Mouse (Mus musculus) lung, postnatal 36 days (tissue): ENCODE data around the gene Kcnma1.

Experiments
- DNase-seq: peaks from one replicate; pipeline ENCODE4 v3.0.0; 2022; ENCODE audit warnings: mixed read lengths

The Kcnma1 gene

DNA sequence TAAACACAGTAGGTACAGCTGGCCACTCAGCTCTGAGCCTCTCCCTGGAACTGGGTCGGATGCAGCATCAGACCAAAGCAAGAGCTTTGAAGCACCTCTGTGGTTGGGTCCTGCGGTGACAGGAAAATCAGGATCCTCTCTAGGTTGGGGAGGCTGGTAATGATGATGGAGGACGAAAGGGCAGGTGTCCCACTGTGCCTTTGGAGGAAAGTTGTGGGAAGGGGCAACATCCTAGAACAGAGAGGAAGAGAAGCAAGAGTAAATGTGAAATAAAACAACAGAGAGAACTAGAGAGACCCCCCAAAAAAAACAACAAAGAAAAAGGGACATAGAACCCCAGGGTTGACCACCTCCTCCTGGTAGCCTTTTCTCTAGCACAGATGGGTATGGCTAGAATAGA, at the start of gene Kcnma1:
Gene Kcnma1, minus strand, starts transcription at position 101 of the 400 bp plus-strand sequence.
- no peak for DNase-seq

DNA sequence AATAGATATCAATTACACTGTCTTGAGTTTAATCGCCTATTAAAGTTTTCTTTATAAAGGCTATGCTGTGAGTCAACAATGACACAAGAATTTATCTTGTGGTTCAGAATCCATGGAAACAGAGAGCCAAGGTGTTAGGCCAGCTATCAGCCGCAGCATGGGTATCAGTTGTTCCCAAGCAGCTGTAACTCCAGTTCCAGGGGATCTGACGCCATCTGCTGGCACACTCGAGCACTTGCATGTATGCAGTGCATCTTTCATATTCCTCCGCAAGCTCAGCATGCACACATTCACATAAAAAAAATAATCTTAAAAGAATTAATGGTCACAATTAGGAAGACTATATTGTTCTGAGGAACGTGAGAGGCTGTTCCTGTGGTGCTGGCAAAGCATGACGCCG, 45.5 kb upstream of the Kcnma1 start:
- DNase-seq: peak; percentile 51

DNA sequence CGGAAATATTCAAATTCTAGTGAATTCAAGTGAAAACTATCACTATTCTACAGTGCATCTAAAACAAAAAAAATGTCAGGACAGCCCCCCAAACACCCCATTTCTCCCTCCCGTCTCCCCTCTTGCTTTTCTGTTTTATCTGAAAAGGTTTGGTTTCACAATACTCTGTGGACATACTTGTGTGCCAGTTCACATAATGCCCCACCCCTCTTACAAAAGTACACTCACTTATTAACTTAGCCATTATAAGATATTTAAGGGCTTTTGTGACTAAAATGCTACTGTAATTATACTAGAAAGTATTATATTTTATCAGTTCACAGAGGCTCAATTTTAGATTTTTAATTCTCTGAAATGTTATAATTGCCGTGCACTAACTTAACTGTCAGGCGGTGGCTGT, 45.0 kb upstream of the Kcnma1 start:
- no peak for DNase-seq

DNA sequence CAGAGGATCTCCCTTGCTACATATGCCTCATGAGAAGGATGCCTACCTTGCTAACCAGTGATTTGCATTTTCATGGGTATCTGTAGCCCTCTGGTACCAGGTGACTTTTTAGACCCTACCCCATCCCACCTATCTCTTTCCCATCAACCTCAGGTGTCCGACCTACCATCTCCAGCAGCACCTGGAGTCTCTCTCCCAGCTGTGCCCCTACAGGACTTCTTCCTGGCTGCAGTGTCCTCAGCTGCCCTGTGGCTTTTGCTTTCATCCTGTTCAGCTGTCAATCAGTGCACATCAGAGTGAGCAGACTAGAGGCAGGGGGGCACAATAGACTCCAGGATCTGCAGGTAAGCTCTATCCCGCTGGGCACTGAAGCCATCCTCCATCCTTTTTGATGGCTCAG, 37.5 kb upstream of the Kcnma1 start:
- DNase-seq: no peak

DNA sequence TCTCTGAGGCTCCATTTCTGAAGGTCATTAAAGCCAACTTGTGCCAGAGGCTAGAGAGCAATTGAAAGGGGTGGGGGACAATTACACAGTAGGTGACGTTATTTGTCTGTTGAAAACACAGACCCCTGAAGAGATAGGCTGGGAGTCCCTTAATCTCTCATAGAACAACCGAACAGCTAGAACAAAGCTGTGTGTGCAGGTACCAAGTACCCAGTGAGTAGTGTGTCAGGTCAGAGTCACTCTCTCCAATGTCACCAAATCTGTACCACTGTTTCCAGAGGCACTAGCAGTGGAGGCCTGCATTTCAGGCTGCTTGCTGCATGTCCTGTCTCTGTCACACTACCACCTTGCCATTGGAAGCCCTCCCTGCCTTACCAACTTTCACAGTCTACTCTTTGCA, 22.3 kb upstream of the Kcnma1 start:
- DNase-seq: no peak

DNA sequence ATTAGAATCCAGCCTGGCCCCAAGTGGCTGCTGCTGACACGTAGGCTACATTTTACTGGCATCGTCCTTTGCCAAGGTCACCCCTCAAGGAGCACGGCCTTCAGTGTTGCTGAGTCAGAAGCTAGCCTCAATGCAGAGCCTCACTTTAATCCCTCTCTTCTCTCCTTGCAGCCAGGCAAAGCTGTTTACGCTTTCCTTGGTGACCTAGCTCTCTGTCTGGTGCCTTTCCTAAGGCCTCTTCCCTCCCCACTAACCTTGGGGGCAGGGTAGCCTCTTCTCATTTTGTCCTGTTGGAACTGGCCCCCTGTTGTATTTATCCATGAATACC, 21.9 kb upstream of the Kcnma1 start:
- DNase-seq: peak; percentile 7

DNA sequence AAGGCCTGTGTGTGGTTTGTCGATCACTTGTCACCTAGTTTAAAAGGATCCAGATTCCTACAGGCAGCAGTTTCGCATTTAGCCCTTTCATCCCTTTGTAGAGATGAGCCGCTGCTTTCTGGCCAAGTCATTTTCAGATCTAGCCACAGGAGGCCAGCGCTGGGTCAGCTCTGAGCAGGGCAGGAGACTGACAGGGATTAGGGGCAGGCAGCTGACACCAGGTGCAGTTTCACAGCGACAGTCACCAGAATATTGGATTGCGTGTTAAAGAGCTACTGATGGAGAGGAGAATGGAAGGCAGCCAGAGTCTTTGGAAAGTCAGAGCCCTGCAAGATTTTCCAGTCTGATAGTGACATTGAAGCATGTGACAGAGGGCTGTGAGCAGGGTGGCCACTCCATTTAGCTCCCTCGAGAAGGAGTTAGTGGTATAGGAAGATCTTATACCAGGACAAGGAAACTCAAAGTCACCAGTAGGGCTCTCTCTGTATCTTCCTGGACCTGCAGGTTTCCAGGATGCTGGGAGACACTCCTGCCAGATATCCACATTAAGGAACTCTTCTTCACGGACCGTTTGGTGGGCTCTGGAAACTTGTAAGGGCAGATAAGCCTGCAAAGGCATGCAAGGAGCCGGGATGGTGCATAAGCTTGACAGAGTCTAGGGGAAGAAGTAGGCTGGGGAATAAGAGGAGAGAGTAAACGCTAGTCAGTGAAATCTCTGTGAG, 21.4 kb upstream of the Kcnma1 start:
- DNase-seq: no peak

DNA sequence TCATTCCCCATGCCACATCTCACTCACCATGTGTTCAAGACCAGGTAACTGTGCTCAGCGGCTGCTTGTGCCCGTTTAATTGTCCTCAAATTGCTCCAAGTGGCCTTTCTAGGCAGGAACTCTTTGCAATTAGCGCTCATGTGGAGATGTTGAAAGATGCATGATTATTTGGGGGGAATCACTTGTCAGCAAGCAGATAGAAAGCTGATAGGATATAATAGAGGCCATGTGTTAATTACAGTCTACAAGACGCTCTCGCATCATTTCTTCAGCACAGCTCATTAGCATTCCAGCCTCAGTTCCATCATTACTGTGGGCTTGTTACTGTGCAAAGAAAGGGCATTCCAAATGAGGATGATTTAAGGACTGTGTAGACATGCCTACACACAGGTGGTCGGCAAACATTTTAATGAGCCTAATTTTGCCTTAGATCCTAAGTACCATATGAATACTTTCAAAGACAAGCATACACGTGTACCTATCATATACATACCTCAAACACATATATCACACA, 18.6 kb upstream of the Kcnma1 start:
- DNase-seq: no peak

DNA sequence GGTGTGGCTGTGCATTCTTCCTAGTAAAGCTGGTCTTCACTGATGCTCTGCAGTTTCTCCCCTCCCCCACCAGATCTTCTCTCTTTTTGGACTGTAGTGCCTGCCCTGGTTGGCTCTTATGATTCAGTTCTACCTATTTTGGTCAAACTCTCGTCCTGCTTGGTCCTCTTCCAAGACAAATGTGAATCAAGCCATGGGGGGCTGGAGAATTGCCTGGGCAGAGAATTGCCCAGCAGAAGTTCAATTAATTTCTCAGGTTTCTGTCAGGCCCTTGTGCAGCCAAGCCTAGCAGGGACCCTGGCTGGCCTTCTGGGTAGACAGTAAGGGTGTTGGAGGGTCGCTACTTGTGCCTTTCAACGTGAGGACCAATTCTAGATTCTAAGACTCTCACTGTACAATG, 17.9 kb upstream of the Kcnma1 start:
- DNase-seq: no peak

DNA sequence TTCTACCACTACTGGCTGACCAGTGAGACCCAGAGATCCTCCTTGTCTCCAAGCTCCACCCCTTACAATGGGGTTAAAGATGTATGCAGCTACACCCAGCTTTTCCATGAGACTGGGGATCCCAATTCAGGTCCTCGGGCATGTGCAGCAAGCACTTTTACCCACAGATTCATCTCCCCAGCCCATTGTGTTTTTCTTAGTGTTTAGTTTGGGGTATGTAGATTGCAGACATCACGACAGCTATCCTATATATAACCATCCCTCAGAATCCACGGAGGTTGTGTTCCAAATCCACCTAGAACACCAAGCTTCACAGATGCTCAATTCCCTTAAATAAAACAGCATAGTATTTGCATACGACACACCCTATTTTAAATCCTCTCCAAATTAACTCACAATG, 6.4 kb upstream of the Kcnma1 start:
- no peak for DNase-seq

DNA sequence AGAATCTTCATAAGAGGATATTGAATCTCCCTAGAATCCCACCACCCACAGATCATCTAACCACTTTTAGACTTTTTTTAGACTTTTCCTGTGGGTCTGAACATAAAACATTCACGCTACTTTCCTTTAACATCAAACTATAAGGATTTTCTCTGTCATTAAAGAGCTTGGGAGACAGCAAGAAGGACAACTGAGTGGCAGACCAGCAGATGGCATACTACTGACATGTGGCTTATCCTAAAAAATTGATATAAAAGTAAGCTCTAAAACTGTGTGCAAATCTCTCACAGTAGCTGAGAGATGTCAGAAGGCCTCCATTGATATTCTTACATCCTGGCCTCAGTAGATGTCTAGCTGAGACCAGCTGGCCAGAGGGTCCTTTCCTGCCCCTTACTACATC, 4.3 kb downstream of the Kcnma1 start:
- no peak for DNase-seq

DNA sequence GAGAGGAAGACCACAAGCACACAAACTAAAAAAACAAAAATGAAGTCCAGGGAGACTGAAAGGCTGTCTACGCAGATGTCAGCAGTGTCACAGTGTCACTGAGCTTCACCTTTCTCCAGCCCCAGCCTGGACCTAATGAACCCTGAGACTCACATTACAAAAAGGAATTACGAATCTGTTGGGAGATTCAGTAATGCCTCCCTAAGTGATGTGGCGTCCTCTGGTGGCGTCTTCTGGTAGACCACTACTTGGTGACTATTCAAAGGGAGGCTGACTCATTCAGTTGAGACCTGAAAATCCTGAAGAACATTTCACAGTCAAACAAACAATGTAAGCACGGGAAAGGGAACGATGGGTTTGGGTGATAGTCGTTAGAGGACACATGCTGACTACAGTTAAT, 6.0 kb downstream of the Kcnma1 start:
- DNase-seq: peak; percentile 75

DNA sequence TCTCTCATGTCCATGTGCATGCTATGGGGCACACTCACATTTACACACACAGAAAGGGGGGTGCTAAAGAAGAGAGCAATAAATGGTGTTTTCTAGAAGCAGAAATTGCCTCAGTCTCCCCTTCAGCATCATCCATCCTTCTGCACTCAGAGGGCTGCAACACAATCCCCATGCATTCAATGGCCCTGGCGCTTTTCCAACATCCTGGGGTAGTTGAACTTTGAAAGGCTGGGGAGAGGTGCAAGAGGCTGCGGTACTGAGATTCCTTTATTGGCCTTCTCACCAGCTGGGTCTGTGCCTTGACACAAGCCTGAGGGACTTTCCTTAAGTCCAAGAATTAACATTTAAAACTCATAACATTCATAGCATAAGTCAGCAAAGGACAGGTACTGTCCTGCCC, 8.0 kb downstream of the Kcnma1 start:
- DNase-seq: no peak

DNA sequence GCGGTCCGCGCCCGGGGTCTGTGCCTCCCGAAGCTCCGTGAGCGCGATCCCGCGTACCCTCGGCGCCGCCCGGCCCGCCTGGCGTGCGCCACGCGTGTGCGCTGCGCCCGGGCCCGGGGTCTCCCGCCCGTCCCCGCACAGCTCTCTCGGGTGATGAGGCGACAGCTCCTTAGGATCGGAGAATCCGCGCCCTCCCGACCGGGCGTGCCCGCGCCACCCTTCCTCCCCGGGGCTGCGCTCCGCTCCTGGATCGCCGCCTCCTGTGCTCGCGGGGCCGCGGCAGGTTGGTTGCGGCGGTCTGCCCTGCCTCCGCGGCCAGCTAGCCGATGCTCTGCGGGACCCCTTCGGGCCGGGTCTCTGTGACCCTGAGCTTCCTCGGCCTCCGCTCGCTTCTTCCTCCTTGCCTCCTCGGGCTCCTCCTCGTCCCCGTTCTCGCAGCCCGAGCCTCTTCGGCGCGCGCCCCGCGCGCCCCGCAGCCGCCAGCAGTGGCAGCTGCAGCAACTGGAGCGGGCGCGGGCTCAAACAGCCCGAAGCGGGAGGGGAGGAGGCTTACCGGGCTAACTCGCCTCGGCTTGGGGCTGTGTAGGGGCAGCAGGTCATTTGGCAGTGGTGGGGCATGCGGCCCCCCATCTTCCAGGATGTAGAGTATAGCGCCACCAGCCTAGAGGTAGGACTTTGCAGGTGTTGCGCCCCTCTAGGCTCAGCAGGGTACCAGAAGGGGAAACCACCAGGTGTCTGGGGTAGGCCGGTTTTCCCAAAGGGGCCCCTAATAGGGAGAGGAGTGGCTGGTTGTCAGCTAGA, 9.6 kb downstream of the Kcnma1 start:
- no peak for DNase-seq

DNA sequence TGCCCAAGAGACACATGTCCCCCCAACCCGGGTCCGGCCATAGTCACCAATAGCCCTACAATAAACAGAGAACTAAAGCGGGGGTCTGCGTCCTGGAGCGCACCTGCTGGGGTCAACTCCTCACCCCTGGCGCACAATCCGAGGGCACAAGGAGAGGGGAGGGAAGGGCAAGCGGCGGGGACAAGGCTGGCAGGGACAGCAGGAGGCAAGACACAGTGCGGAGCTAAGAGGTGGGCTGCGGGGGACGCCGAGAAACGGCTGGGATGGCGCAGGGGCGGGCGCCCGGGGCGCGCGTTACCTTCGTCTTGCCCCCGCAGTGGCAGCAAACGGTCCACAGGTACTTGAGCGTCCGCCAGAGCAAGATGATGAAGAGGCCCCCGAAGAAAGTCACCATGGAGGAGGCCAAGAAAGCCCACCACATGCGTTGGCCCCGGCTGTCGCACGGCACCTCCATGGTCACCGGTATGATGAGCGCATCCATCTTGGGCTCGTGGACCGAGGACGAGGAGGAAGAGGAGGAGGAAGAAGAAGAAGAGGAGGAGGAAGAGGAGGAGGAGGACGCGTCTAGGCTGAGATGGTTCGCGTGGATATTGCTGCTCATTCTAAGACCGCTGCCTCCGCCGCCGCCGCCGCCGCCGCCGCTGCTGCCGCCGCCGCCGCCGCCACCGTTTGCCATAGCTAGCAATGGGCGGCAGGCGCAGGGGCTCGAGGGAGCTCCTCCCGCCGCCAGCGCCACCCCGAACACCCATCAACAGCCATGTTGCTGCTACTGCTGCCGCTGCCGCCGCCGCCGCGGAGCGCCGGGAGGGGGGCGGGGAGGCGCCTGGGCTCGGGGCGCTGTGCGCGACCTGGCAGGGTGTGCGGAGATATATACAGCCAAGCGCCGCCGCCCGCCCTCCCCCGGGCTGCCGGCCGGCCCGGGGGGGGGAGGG, 10.6 kb downstream of the Kcnma1 start:
- peak; percentile 1 for DNase-seq

DNA sequence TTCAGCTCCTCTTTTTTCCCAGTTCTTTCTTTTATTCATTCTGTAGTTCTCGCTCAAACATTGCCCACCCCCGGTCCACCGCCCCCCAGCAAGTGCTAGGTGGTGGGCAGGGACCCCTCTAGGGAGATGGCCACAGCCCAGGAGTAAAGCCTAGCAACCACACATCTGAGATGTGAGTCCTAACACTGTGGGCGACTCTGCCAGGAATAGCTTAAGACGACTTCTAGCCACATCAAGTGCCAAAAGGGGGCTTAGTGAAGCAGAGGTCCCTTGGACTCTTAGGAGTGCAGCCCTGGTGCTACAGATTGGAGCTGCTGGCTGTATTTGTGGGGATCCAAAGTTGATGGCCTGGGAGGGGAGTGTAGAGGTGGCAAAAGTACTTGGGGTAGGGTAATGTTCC, 11.6 kb downstream of the Kcnma1 start:
- no peak for DNase-seq

DNA sequence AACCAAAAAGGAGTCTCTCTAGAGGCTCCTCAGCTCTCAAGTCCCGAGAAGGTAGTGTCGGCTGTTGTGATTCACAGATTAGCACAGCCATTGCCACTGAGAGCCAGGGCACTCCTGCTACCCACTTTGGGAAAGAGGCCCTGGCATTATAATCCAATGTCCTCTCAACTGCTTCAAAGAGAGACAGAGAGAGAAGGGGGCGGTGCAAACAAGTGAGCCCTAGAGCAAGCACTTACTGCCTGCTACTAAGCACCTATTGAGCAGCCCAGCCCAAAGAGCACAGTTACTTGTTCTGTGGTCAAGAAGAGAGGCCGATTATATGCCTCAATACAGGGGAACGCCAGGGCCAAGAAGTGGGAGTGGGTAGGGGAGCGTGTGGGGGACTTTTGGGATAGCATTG, 16.4 kb downstream of the Kcnma1 start:
- DNase-seq: peak; percentile 66

DNA sequence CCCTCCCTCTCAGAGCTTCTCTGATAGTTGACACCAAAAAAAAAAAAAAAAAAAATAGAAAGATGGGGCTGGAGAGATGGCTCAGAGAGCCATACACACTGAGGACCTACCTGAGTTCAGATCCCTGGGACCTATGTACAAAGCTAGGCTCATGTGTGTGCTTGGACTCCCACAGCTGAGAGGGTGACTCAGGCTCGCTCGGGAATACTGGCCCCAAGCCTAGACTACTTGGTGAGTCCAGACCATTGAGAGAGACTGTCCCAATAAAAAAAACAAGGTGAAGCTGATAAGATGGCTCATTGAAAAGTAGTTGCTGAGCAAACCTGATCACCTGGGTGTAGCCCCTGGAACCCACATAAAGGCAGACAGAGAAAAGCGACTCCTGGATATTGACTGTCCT, 18.5 kb downstream of the Kcnma1 start:
- no peak for DNase-seq

DNA sequence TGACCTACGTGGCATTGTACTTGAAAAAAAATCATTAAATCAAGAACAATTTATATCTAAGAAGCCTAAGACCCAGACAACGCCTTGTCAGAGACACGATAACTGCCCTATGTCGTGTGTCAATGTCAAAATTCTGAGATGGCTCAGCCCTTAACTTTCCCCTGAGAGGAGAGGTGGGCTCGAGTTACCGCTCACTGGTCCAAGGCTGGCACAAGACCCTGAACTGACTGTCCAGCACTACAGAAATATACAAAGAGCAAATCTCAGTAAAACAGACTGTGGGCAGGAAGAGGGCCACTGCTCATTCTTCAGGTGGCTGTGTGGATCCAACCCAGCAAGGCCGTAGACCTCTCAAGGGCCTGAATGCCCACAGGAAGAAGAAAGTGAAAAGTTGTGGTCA, 23.4 kb downstream of the Kcnma1 start:
- no peak for DNase-seq

DNA sequence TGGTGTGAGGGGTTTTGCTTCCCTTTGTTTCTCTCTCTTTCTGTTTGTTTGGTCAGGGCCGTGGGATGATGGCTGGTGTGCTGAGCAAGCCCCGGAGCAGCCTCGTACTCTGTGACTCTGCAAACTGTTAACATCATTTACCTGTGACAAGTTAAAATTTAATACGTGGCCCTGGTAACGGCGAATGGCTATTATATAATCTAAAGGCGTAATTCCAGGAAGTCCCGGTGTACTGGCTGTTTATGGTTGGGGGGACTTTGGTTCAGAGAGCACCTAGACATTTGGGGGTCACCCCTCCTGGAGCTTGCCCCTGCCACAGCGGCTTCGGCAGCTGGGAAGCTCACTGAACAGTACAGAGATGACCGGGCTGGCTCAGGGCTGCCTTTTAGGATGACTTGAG, 24.6 kb downstream of the Kcnma1 start:
- DNase-seq: no peak

DNA sequence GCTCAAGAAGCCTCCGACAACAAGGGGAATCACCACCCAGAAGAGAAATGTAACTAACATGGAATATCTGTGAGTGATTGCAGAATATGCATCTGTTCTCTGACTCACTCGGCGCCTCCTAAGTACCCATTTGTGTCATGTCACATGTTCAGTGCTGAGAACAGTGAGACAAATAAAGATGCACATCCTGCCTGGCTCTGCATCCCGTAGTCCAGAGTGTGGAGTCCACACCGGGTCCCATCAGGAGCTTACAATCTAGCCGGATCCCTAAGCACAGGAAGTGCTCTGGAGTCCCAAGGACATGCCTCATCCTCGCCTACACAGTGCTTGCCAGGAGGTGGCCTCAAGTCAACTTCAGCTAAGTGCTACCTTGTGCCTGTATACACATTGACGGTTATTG, 32.1 kb downstream of the Kcnma1 start:
- DNase-seq: no peak

DNA sequence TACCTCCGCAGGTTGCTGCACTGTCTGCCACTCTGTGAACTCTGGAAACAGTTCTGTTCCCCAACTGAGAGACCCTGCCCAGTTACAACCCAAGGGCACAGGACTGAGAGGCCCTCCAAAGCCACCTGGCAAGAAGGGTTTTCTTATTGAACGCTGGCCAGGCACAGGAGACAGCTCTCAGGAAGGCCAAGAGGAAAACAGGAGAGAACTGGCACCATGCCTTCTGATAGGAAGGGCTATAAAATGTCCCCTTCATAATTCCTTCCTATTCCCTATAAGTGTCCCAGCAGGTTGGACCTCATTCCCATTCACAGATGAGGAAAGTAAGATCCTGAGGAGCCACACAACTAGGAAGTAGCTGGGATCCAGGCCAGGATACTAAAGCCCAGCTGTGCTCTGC, 39.6 kb downstream of the Kcnma1 start:
- no peak for DNase-seq

DNA sequence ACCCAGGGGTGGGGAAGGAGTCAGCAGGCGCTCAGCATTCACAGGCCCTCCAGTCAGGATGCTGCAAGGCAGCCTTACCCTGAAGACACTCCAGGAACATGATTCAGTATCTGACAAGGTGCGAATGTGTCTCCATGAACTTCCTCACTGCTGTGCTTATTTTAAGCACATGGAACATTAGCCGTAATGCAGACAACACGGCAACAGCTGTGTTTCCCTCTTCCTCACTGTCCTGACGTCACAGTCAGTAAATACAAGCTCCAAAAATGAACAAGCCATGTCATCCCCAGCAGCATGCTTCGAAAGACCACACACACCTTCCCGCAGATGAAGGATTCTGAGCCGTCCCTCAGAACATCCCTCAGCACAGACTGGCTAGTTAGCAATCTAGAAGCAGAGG, 47.8 kb downstream of the Kcnma1 start:
- no peak for DNase-seq
